Mouse (Mus musculus): ENCODE measurements at regions not wholly inside any gene's neighbourhood (a gene's known extent, or its start where the extent isn't known, plus 50 kb on each side); places are given as distances from the start of the nearest gene placed in this dataset.

- TF ChIP-seq CTCF (IDR thresholded peaks at IDR 0.05; ENCODE audit: borderline replicate concordance, control insufficient read depth, extremely low read depth, insufficient read depth, low read length, poor library complexity) (no peak), POLR2A (IDR thresholded peaks at IDR 0.05; ENCODE audit: control insufficient read depth, extremely low read depth, insufficient read depth, low read length, poor library complexity) (no peak)
Measured at GRCm38 (mm10) chr8:25439971-25440370, 615.8 kb upstream of the Adam5 start.
